Mouse (Mus musculus): ENCODE measurements at regions not wholly inside any gene's neighbourhood (a gene's known extent, or its start where the extent isn't known, plus 50 kb on each side); places are given as distances from the start of the nearest gene placed in this dataset.

- TF ChIP-seq CTCF (IDR thresholded peaks at IDR 0.05; ENCODE audit: borderline replicate concordance, control insufficient read depth, extremely low read depth, insufficient read depth, low read length, poor library complexity) (no peak), POLR2A (IDR thresholded peaks at IDR 0.05; ENCODE audit: control insufficient read depth, extremely low read depth, insufficient read depth, low read length, poor library complexity) (no peak)
Measured at GRCm38 (mm10) chr10:44628387-44628786, 100.1 kb upstream of the Prdm1 start.

All from thymus, adult 2 months (tissue).